Mouse (Mus musculus) embryonic fibroblast, embryonic 13.5 days (primary cell): ENCODE results near the gene Pdzd3.

ENCODE experiments used
- CTCF ChIP-seq: IDR thresholded peaks from 2 replicates; pipeline ENCODE4 v1.5.1; 2011; ENCODE audit warnings: mild to moderate bottlenecking, control low read depth, low read length, moderate library complexity, borderline replicate concordance; ENCODE audit not compliant: insufficient read depth
- POLR2A ChIP-seq: IDR thresholded peaks from 2 replicates; pipeline ENCODE4 v1.6.1; 2011; ENCODE audit warnings: low read depth, mild to moderate bottlenecking, control low read depth, low read length, moderate library complexity

GRCm38 (mm10) chr9:44269077-44269476 lies 17.8 kb upstream of the Pdzd3 start:
- TF ChIP-seq CTCF (no peak), POLR2A (no peak)
